Mouse (Mus musculus) adipocyte (in vitro differentiated cells): ENCODE measurements around the gene 6030498E09Rik.

Source experiments
- DNase-seq: peaks from one replicate; pipeline ENCODE4 v3.0.0-alpha.2; 2016; ENCODE audit warnings: low spot score

The 6030498E09Rik gene

DNA sequence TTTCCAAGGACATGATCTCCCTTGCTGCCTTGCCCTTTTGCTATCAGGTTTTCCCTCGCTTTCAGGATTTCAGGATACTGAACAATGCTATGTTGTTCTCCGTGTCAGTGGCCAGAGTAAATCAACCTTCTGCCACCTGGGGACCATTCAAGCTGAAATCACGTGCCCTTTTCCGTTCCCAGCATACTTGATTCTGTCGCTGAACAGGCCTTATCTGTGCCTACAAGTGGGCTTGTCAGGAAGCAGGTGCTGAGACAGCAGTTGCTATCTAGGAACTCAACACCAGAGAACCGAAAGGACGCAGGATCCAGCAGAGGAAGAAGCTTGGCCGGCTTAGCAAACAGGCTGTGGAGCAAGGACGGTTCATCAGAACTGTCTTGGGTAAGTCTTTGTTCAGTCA lies at the start of gene 6030498E09Rik:
TSS of gene 6030498E09Rik (plus strand) at position 194 of the 400 bp plus-strand sequence.
- DNase-seq: no peak

DNA sequence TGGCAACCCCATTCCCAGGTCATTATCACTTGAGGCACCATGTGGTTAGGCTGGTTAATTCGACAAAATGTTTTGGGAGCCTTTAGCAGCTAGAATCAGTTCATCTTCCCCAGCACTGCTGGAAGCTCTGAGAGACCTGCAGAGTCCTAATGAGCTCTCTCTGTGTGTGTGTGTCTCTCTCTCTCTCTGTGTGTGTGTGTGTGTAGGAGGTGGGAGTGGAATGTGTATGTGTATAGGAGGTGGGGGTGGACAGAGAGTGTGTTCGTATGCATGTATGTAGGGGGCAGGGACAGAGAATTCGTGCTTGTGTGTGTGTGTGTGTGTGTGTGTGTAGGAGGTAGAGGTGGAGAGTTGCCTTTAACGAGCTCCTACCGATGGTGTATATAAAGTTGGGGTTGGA lies 42.4 kb upstream of the 6030498E09Rik start:
- no peak for DNase-seq

DNA sequence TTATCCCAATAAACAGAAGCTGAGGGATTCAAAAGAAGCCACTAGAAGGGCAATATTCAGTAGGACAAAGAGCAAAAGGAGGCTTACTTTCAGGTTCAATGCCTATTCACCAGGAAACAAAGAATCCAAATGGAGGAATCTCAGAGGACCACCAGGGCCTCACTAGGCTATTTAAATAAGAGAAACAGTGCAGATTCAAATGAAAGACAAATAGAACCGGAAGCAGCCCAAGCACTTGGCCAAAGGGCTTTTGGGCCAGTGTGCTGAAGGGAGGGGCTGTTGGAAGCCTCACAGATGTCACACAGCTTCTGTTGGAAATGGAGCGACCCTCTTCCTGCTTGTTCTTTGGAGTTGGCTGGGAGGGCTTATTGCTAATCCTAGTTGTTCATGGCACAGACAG lies 41.8 kb upstream of the 6030498E09Rik start:
- no peak for DNase-seq

- no peak for DNase-seq
Measured at GRCm38 (mm10) chrX:38733683-38734082, 38.8 kb upstream of the 6030498E09Rik start.

DNA sequence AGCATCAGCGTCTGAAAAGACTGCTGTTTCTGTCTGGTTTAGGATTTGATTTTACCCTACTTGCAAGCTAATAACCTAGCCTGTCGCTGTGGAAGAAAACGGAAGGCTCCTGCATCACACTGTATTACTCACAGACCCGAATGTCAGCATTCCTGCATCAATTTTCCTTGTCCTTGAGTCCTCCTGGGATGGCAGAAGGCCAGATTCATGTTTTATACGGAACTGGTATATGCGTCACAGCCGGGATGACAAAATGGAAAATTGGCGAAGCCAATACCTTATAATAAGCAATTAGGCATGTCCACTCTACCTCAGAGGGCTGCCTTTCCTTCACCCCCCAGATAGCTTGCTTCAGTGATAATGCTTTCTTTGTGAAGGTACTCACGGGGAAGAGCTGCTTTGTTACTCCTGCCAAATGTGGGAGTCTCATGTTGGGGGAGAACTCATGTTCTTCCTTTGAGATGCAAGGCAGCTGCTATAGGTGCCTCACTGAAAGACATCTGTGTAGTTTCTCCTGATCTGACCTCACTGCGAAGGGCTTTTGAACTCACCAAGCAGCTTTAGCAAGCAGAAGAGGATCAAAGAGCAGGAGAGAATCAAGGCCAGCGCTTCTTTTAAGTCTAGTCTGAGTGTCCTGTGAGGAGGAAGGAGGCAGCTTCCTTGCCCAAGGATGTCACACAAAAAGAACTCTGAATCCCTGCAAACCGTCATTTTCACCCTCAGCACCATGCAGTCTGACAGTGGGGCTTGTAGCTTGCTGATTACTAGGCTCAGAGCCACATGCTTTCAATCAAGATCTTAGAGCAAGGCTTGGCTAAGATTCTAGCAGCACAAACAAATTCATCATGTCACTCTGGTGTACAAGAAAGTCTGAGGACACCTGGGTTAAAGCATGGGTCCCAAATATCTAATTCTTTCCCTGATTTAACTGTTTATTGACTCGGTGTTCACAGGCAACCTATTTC lies 37.3 kb upstream of the 6030498E09Rik start:
- DNase-seq: no peak

DNA sequence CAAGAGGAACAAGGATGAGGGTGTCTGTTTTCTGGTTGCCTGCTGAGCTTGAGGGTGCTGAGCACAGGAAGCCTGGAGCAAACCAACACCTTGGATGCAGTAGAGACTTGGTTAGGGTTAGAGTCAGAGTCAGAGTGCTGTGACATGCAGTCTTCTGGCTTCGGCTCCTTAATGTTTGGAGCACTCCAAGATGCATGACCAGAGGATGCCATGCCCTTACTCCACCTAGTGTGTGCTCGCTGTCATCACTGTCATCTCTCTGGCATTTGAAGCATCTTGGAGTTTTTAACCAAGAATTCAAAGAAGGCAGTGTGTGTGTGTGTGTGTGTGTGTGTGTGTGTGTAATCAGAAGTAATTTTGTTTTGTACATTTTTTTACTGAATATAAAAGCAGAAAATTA lies 1.0 kb upstream of the 6030498E09Rik start:
- DNase-seq: no peak

DNA sequence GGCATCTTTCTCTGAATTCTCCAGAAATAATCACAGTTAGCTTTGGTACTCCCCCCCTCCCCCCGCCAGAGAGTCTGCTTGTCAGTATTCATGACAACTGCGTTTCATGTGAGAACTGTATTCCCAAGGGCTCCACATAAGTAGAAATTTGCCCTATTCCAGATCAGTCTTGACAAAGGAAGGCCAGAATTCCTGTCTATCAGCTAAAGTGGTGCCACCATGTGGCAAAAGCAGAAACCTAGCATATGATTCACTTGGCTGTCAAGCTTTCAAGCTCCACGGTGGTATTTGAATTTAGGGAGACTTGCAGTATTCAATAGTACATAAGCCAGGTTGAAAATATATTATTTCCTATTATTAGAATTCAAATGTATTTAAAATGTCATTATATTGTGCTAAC lies 585 bp upstream of the 6030498E09Rik start:
- peak; percentile 19 for DNase-seq

DNA sequence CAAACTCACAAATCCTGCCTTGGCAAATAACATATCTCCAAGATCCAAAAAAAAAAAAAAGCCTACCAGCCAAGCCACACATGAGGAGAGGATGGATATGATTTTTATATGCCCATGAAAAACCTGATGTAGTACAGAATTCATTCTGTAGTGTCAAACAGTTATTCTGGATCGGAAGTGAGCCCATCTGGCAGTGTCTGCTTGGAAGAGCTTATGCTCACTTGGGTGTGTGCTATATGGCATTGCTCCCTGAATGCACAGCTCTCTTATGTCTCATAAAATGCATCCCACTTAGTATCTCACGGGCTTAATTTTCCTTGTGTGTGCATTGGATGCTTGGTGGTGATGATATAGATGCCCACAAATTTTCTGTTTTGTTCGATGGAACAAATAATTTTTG lies 21.9 kb downstream of the 6030498E09Rik start:
- no peak for DNase-seq

DNA sequence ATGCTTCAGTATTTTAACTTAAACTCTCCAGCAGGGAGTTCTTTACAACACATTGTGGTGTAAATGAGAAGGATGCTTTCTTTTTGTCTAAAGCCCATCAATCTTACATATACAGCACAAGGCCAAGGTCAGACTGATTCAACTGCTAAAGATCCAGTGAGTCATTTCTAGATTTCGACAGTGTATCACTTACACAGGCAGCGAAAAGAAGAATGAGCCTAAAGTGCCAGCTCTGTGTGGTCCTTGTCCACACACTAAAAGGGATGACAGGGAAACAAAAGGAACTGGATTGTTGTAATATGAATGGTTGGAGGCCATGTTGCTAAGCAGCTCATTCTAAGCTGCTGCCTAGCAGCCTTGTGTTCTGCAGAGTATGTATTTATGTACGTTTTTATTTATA lies 41.5 kb downstream of the 6030498E09Rik start:
- DNase-seq: no peak

- peak; percentile 4 for DNase-seq
Measured at GRCm38 (mm10) chrX:38816841-38817240, 44.4 kb downstream of the 6030498E09Rik start.

- no peak for DNase-seq
Measured at GRCm38 (mm10) chrX:38958571-38958970, 186.1 kb downstream of the 6030498E09Rik start.

DNA sequence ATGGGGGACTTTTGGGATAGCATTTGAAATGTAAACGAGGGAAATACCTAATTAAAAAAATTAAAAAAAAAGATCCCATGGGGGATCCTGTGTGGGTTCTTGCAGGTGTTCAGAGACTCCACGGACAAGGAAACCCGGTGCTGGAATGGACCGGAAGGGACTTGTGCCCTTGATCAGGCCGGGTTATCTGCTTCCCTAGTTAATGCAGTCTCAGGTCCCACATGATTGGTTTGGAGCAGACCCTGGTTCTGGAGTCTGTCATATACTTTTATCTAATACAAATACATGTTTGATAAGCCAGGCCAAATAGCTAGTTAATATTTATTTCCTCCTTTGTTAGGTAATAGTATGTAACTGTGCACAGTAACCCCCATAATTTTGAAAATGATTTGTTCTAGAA lies 223.8 kb downstream of the 6030498E09Rik start:
- DNase-seq: no peak
